Mouse (Mus musculus) embryonic stem cell, embryonic (primary cell): ENCODE measurements around the gene Ankrd11.

Experiments used
- CTCF ChIA-PET, 4 experiments: fragments of 300-600 bp in 2 of 4; fragments of 350-600 bp in 2 of 4; sonication (Branson Sonifier 250); formaldehyde crosslinking; loops; one replicate each; lab custom pipeline; 2022; ENCODE audit warnings: inconsistent platforms in 2 of 4; lab: Charles Lee
- POLR2A ChIA-PET, 4 experiments: fragments of 300-600 bp in 2 of 4; fragments of 350-600 bp in 2 of 4; sonication (Branson Sonifier 250); formaldehyde crosslinking; loops; one replicate each; lab custom pipeline; 2022; ENCODE audit warnings: antibody characterized with exemption in 4 of 4, inconsistent platforms in 1 of 4; lab: Charles Lee

Ankrd11 gene

GRCm38 (mm10) chr8:122850641-122851240 is 191.3 kb downstream of the Ankrd11 start:
- POLR2A ChIA-PET = interaction anchor here in 1 of 4 experiments (0.7 to 0.8 kb wide), 2 partner anchors 8 to 39 kb away, joined by 3 to 5 read pairs; no protein-coding TSS in a partner anchor
- CTCF ChIA-PET = no interaction called here

GRCm38 (mm10) chr8:122849152-122849910 is 192.7 kb downstream of the Ankrd11 start:
- POLR2A ChIA-PET = interaction anchor here in 2 of 4 experiments (0.6 to 1.5 kb wide), 3 partner anchors 12 to 768 kb away, joined by 4 to 5 read pairs (median 4); no protein-coding TSS in a partner anchor
- CTCF ChIA-PET = interaction anchor here in 3 of 4 experiments (0.6 to 1.0 kb wide), 3 partner anchors 14 to 441 kb away, joined by 3 to 6 read pairs (median 3); no protein-coding TSS in a partner anchor

- ChIA-PET CTCF (interaction anchor here in 1 of 4 experiments (1.0 to 1.2 kb wide), 2 partner anchors 11 to 13 kb away, joined by 3 read pairs; no protein-coding TSS in a partner anchor), POLR2A (interaction anchor here in 1 of 4 experiments (1.1 kb wide), 1 partner anchor 24 kb away, joined by 3 read pairs; no protein-coding TSS in a partner anchor)
These were observed 194.1 kb downstream of the Ankrd11 start, which contains the start of gene Cdh15 for GRCm38 (mm10) chr8:122847829-122848561. Cdh15 (plus strand) TSS chr8:122847966.

GRCm38 (mm10) chr8:122845662-122846061 is 196.4 kb downstream of the Ankrd11 start:
- CTCF ChIA-PET = interaction anchor here in 2 of 4 experiments (0.6 to 1.2 kb wide), 2 partner anchors 11 to 265 kb away, joined by 3 to 9 read pairs; no protein-coding TSS in a partner anchor
- POLR2A ChIA-PET = interaction anchor here in 1 of 4 experiments (1.1 kb wide), 1 partner anchor 199 kb away, joined by 3 read pairs; no protein-coding TSS in a partner anchor

- CTCF ChIA-PET = interaction anchor here in 3 of 4 experiments (0.6 to 1.3 kb wide), 5 partner anchors 9 to 184 kb away, joined by 3 to 7 read pairs (median 3); no protein-coding TSS in a partner anchor
- POLR2A ChIA-PET = interaction anchor here in 1 of 4 experiments (1.1 to 1.5 kb wide), 2 partner anchors 13 to 281 kb away, joined by 3 read pairs; no protein-coding TSS in a partner anchor
These were observed 197.9 kb downstream of the Ankrd11 start for GRCm38 (mm10) chr8:122844161-122844560.

GRCm38 (mm10) chr8:122836696-122837095 is 205.4 kb downstream of the Ankrd11 start:
- ChIA-PET CTCF (interaction anchor here in 1 of 4 experiments (0.7 to 2.0 kb wide), 6 partner anchors 11 to 1689 kb away, joined by 3 to 6 read pairs (median 3); partner anchors contain the start of gene Cdh15), POLR2A (interaction anchor here in 3 of 4 experiments (0.6 to 1.7 kb wide), 7 partner anchors 13 to 314 kb away, joined by 3 to 5 read pairs (median 4); no protein-coding TSS in a partner anchor)

GRCm38 (mm10) chr8:122836199-122836598 is 205.9 kb downstream of the Ankrd11 start:
- CTCF ChIA-PET = interaction anchor here (0.6 to 2.3 kb wide), 9 partner anchors 12 to 454 kb away, joined by 3 to 11 read pairs (median 3); partner anchors contain the start of gene Cdh15 (in 1 of the 4)

DNA sequence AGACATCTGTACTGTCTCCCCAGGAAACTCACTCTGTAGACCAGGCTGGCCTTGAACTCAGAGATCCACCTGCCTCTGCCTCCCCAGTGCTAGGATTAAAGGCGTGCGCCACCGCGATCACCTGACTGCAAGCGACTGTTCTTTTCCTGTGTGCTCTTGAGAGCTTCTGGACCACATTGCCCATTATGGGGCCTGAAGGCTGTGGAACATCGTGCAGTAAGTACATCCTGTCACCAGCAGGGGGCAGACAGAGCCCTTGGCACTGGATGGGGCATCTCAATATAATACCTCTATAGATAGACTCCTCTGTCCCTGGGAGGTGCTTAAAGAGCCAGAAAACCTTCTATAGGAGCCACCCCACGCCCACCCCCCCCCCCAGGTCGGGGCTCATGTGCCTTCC is 207.1 kb downstream of the Ankrd11 start:
- CTCF ChIA-PET = interaction anchor here (0.6 to 2.3 kb wide), 45 partner anchors 9 to 1719 kb away, joined by 3 to 11 read pairs (median 3); partner anchors contain the start of genes Chmp1a (in 2 of the 4), Spata33 (in 2 of the 4), Foxc2 (in 1 of the 4) and Galns (in 1 of the 4)
- POLR2A ChIA-PET = interaction anchor here in 3 of 4 experiments (0.6 to 1.9 kb wide), 10 partner anchors 10 to 312 kb away, joined by 3 to 9 read pairs (median 3); partner anchors contain the start of genes Acsf3 (in 1 of the 3), Galns (in 1 of the 3) and Trappc2l (in 1 of the 3)

More at GRCm38 (mm10) chr8:122836199-122836598, 205.9 kb downstream of the Ankrd11 start:
- POLR2A ChIA-PET = interaction anchor here in 2 of 4 experiments (0.6 to 1.9 kb wide), 3 partner anchors 229 to 314 kb away, joined by 3 to 8 read pairs (median 5); no protein-coding TSS in a partner anchor

- ChIA-PET POLR2A (interaction anchor here in 3 of 4 experiments (0.6 to 1.9 kb wide), 10 partner anchors 9 to 311 kb away, joined by 3 to 9 read pairs (median 3); partner anchors contain the start of genes Acsf3 (in 1 of the 3), Galns (in 1 of the 3) and Trappc2l (in 1 of the 3)), CTCF (interaction anchor here (0.6 to 2.3 kb wide), 42 partner anchors 9 to 465 kb away, joined by 3 to 11 read pairs (median 4); partner anchors contain the start of genes Chmp1a (in 2 of the 4), Spata33 (in 2 of the 4), Galns (in 1 of the 4) and Trappc2l (in 1 of the 4))
These were observed 207.7 kb downstream of the Ankrd11 start for GRCm38 (mm10) chr8:122834416-122834815.
